Mouse (Mus musculus) left cerebral cortex, adult 18-20 months (tissue): ENCODE measurements around the gene Irs1. TPM values are rescaled to one million over a fixed set of nuclear protein-coding genes. Genes with fewer than 3 reads are reported as not detected.

Source experiments
- DNase-seq, 2 experiments: peaks; one replicate each; pipeline ENCODE4 v3.0.0; 2021 to 2022; ENCODE audit warnings: low spot score in 2 of 2, mixed read lengths in 1 of 2
- total RNA-seq, 2 experiments: library from RNA; stranded (reverse); gene quantifications; 2 replicates each; pipeline ENCODE4 v1.2.3; 2021

Irs1 gene
- total RNA-seq, 2 experiments from 2014 or later = 15.3 to 17.2 TPM

GRCm38 (mm10) chr1:82188549-82189231 is 102.5 kb downstream of the Irs1 start:
- no peak for DNase-seq

- no peak for DNase-seq
Observed at GRCm38 (mm10) chr1:82183913-82184442, 107.2 kb downstream of the Irs1 start.

Other genes with a start within 250 kb of the Irs1 start
- gene Gm9747, start 58.3 kb downstream of the Irs1 start, total RNA-seq = not detected
- gene Rhbdd1, start 25.0 kb upstream of the Irs1 start, total RNA-seq = 1 to 10 TPM; 6.2 to 6.6 TPM